Mouse (Mus musculus) lung, adult 2 months (tissue): Measurements from ENCODE around the gene BC025920.

Experiments used
- CTCF ChIP-seq: fragments of 200-500 bp; IDR thresholded peaks from 2 replicates; pipeline ENCODE4 v1.5.1; 2011; ENCODE audit warnings: mild to moderate bottlenecking, low read length, control low read depth; ENCODE audit not compliant: insufficient read depth
- POLR2A ChIP-seq: fragments of 200-500 bp; IDR thresholded peaks from 2 replicates; pipeline ENCODE4 v1.6.1; 2011; ENCODE audit warnings: low read depth, mild to moderate bottlenecking, control low read depth, low read length, borderline replicate concordance; ENCODE audit errors: extremely low read depth

DNA sequence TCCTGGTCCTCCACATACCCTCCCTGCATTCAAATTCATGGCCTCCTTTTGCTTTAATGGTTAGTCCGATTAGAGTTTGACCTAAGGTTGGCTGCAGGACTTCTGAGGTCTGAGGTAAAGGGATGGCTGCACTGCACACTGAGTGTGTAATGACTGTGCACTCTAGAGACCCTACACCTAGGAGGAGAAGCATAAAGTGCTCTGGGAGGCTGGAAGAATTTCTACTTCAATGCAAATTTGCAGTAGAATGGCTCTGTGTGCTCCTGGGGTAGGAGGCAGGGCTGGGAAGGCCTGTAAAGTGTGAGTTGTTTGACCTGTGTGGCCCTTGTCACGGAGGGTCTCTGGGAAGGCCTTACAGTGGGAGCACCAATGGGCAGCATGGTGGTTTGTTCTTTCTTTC lies 50.1 kb downstream of the BC025920 start:
- TF ChIP-seq CTCF (no peak), POLR2A (no peak)
